Mouse (Mus musculus) intestine, embryonic 14.5 days (tissue): ENCODE results near the gene Insrr. TPM values are rescaled to one million over a fixed set of nuclear protein-coding genes. Genes with fewer than 3 reads are reported as not detected.

Experiments used
- ATAC-seq: fragments of 200-750 bp; cut with Nextera tagmentation; replicated peaks from 2 replicates; pipeline ENCODE4 v1.8.0; 2017; ENCODE audit warnings: low read depth, moderate number of reproducible peaks, moderate TSS enrichment, moderate library complexity; ENCODE audit not compliant: low FRiP score, low TSS enrichment
- DNase-seq: peaks from one replicate; pipeline ENCODE4 v3.0.0-alpha.2; 2018; ENCODE audit warnings: low spot score
- H3K27ac ChIP-seq: fragments of 300-500 bp; sonication (generic); 2 replicates; pipeline ENCODE4 v1.5.1; 2014; ENCODE audit warnings: low read depth, mild to moderate bottlenecking, control low read depth
- H3K27me3 ChIP-seq: fragments of 300-500 bp; sonication (generic); replicated peaks from 2 replicates; pipeline ENCODE4 v1.6.1; 2014; ENCODE audit warnings: low read length, control low read depth; ENCODE audit not compliant: control insufficient read depth, insufficient read depth
- H3K36me3 ChIP-seq: fragments of 300-500 bp; sonication (generic); 2 replicates; pipeline ENCODE4 v1.6.1; 2014; ENCODE audit warnings: low read length, control low read depth; ENCODE audit not compliant: control insufficient read depth, insufficient read depth
- H3K4me1 ChIP-seq: fragments of 300-500 bp; sonication (generic); replicated peaks from 2 replicates; pipeline ENCODE4 v1.6.1; 2014; ENCODE audit warnings: low read length, control low read depth, mixed read lengths; ENCODE audit not compliant: control insufficient read depth, insufficient read depth
- H3K4me2 ChIP-seq: fragments of 300-500 bp; sonication (generic); 2 replicates; pipeline ENCODE4 v1.6.1; 2014; ENCODE audit warnings: low read length
- H3K4me3 ChIP-seq: fragments of 300-500 bp; sonication (generic); 2 replicates; pipeline ENCODE4 v1.5.1; 2014; ENCODE audit warnings: low read depth, low read length, control low read depth, mixed read lengths
- H3K9ac ChIP-seq: fragments of 300-500 bp; sonication (generic); 2 replicates; pipeline ENCODE4 v1.6.1; 2014; ENCODE audit warnings: mild to moderate bottlenecking, low read length
- H3K9me3 ChIP-seq: fragments of 300-500 bp; sonication (generic); 2 replicates; pipeline ENCODE4 v1.6.1; 2016; ENCODE audit warnings: low read length, control low read depth; ENCODE audit not compliant: control insufficient read depth
- WGBS: fragments of 180-500 bp; shearing (Covaris S2); extraction: QIAGEN DNeasy Blood & Tissue Kit; methylation state at CpG from one replicate; pipeline ENCODE4 v1.1.7; 2014; 5-methylcytosine and 5-hydroxymethylcytosine counted together
- polyA plus RNA-seq: library from polyadenylated mRNA; unstranded; fragments of >200 nt; fragmentation: Nextera tagmentation; extraction: Ambion mirVana; gene quantifications from 2 replicates; pipeline ENCODE4 v1.2.1, GENCODE M21; 2014

Insrr gene
- polyA plus RNA-seq, 1 experiment from 2014 or later, result 0.72 TPM

- Histone ChIP-seq H3K4me1 (peaks cover 38% of the 10 kb centered on the region), H3K9ac (peak overlapping the region; percentile 30), H3K36me3 (no peaks in the 10 kb centered on the region), H3K27ac (peak overlapping the region; percentile 22; the same call in 1 of the 2 replicates), H3K4me2 (peak overlapping the region; percentile 51), H3K27me3 (no peaks in the 10 kb centered on the region), H3K4me3 (peak overlapping the region; percentile 45), H3K9me3 (no peaks in the 10 kb centered on the region)
- DNase-seq, result no peak
- WGBS, result 31% methylated on average over 6 of the region's 6 CpGs
- ATAC-seq, result no peak
Measured at GRCm38 (mm10) chr3:87768431-87768830, 28.3 kb upstream of the Insrr start.

GRCm38 (mm10) chr3:87768844-87769243, 27.9 kb upstream of the Insrr start:
- H3K4me1 ChIP-seq, result peaks cover 36% of the 10 kb centered on the region
- no peaks in the 10 kb centered on the region for H3K27me3 ChIP-seq
- DNase-seq (peak; percentile 93), ATAC-seq (peak; percentile 52)
- peak overlapping the region; percentile 22; the same call in 1 of the 2 replicates for H3K27ac ChIP-seq
- H3K9me3 ChIP-seq, result no peaks in the 10 kb centered on the region
- under 1% methylated on average over 35 of the region's 37 CpGs for WGBS
- peak overlapping the region; percentile 51 for H3K4me2 ChIP-seq
- H3K9ac ChIP-seq, result peak overlapping the region; percentile 30
- no peaks in the 10 kb centered on the region for H3K36me3 ChIP-seq
- H3K4me3 ChIP-seq, result peak overlapping the region; percentile 45

DNA sequence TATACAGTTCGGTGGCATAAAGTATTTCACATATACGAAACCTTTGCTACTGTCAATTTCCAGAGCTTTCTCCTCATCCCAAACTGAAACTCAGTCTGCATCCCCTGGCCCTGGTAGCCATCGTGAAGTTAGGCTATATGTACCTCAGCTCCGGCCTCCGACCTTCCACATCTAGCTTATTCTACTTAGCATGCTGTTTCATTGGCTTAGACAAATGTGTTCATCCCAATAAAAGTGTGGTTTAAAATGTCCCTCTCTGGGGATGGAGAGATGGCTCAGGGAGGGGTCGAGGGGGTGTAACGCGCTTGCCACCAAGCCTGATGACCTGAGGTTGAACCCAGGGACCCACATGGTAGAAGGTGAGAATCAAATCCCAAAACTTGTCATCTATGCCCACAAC, 27.2 kb upstream of the Insrr start:
- no peak for ATAC-seq
- Histone ChIP-seq H3K36me3 (no peaks in the 10 kb centered on the region), H3K9ac (no peak overlapping the region), H3K27me3 (no peaks in the 10 kb centered on the region), H3K9me3 (no peaks in the 10 kb centered on the region), H3K27ac (no peak overlapping the region), H3K4me3 (no peak overlapping the region), H3K4me1 (peaks cover 29% of the 10 kb centered on the region), H3K4me2 (no peak overlapping the region)
- DNase-seq, result no peak
- WGBS, result 75% methylated on average over 8 of the region's 8 CpGs

GRCm38 (mm10) chr3:87770280-87770679, 26.5 kb upstream of the Insrr start:
- Histone ChIP-seq H3K4me2 (no peak overlapping the region), H3K27me3 (no peaks in the 10 kb centered on the region), H3K27ac (no peak overlapping the region), H3K4me1 (peaks cover 21% of the 10 kb centered on the region), H3K36me3 (no peaks in the 10 kb centered on the region), H3K9me3 (no peaks in the 10 kb centered on the region), H3K9ac (no peak overlapping the region), H3K4me3 (no peak overlapping the region)
- 0% methylated on average over 4 of the region's 4 CpGs for WGBS
- ATAC-seq, result no peak
- peak; percentile 72 for DNase-seq

GRCm38 (mm10) chr3:87771088-87771487, 25.7 kb upstream of the Insrr start:
- ATAC-seq (no peak; the same call in 1 of the 2 replicates), DNase-seq (no peak)
- Histone ChIP-seq H3K27me3 (no peaks in the 10 kb centered on the region; the same call in 1 of the 2 replicates), H3K4me2 (no peak overlapping the region), H3K4me3 (no peak overlapping the region), H3K9ac (no peak overlapping the region), H3K9me3 (no peaks in the 10 kb centered on the region), H3K27ac (no peak overlapping the region), H3K4me1 (peaks cover 15% of the 10 kb centered on the region), H3K36me3 (no peaks in the 10 kb centered on the region)
- WGBS, result 36% methylated on average over 6 of the region's 6 CpGs

- H3K9me3 ChIP-seq, result no peaks in the 10 kb centered on the region
- WGBS, result 66% methylated on average over 23 of the region's 23 CpGs
- peaks cover 6% of the 10 kb centered on the region; the same call in 1 of the 2 replicates for H3K27me3 ChIP-seq
Measured at GRCm38 (mm10) chr3:87778283-87778682, 18.5 kb upstream of the Insrr start.

GRCm38 (mm10) chr3:87779086-87779485, 17.7 kb upstream of the Insrr start:
- no peaks in the 10 kb centered on the region for H3K9me3 ChIP-seq
- peaks cover 6% of the 10 kb centered on the region; the same call in 1 of the 2 replicates for H3K27me3 ChIP-seq
- no peak overlapping the region for H3K4me3 ChIP-seq
- no peak overlapping the region for H3K27ac ChIP-seq
- H3K36me3 ChIP-seq, result no peaks in the 10 kb centered on the region
- 44% methylated on average over 2 of the region's 2 CpGs for WGBS
- no peak overlapping the region for H3K9ac ChIP-seq
- H3K4me2 ChIP-seq, result no peak overlapping the region
- DNase-seq, result no peak
- H3K4me1 ChIP-seq, result peaks cover 12% of the 10 kb centered on the region; the same call in 1 of the 2 replicates
- no peak for ATAC-seq

More at GRCm38 (mm10) chr3:87778283-87778682, 18.5 kb upstream of the Insrr start:
- H3K4me3 ChIP-seq, result no peak overlapping the region
- peaks cover 12% of the 10 kb centered on the region; the same call in 1 of the 2 replicates for H3K4me1 ChIP-seq
- H3K27ac ChIP-seq, result no peak overlapping the region
- H3K4me2 ChIP-seq, result no peak overlapping the region
- H3K36me3 ChIP-seq, result no peaks in the 10 kb centered on the region
- H3K9ac ChIP-seq, result no peak overlapping the region
- ATAC-seq (no peak), DNase-seq (no peak)

DNA sequence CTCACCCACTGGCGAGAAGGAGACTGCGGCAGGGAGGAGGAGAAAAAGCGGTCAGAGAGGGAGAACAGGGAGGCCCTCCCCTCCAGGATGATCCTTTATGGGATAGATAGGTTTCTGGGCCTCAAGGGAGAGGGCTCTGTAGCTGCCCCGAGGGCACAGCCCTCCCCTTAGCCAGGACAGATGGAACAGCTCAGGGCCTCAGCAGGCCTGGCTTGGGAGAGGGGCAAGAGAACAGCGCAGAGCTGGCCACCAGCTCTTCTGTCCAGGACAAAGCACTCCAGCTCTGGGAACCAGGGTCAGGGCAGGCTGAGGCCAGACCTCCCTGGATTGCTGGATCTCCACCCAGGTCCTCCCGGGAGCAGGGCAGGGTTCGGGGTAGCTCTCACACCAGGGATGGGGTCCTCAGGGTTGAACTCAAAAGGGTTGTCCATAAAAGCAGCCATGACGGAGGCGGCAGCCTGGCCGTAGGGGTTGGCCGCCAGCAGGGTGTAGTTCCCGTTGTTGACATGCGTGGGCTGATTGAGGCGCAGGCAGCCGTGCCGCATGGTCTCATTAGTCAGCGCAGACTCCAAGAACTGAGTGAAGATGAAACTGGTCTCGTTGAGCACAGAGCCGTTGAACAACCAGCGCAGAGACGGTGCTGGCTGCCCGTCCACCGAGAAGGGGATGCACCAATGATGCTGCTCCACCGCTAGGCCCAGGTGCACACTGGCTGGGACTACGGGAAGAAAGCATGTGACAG, 13.3 kb upstream of the Insrr start:
- no peak overlapping the region for H3K9ac ChIP-seq
- H3K36me3 ChIP-seq, result no peaks in the 10 kb centered on the region
- 0 out of 2 replicates have a peak, but pooled peaks cover 2% of the 10 kb centered on the region for H3K27me3 ChIP-seq
- peaks cover 24% of the 10 kb centered on the region; the same call in 1 of the 2 replicates for H3K4me1 ChIP-seq
- DNase-seq (no peak), ATAC-seq (no peak)
- WGBS, result 79% methylated on average over 25 of the region's 25 CpGs
- H3K27ac ChIP-seq, result no peak overlapping the region
- no peak overlapping the region for H3K4me2 ChIP-seq
- H3K4me3 ChIP-seq, result no peak overlapping the region
- no peaks in the 10 kb centered on the region for H3K9me3 ChIP-seq
